Mouse (Mus musculus): Measurements from ENCODE around the gene Rasal3. TPM values are rescaled to one million over a fixed set of nuclear protein-coding genes. Genes with fewer than 3 reads are reported as not detected.
A peak's percentile ranks its signal among the peaks of the same experiment; 100 is the strongest.

Rasal3 gene
- polyA plus RNA-seq, 1 experiment from 2014 or later = 0.50 TPM

DNA sequence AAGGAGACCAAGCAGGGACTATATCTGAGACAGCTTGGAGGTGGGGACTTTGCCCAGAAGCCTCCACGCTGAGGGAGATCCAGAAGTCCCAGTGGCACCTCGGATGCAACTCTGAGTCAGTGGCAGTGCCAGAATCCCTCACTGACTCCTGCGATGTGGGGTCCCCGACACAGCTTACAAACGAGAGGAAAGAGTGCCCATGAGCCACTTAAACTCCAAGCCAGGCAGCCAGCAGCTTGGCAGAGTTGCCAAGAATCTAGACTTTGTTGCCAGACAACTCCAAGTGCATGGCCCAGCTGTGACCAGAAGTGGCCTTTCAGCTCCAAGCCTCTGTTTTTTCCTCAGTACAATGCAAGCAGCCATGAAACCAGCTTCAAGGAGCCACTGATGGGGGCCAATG lies 19.7 kb downstream of the Rasal3 start:
- H3K4me2 ChIP-seq (ENCODE audit: low read length) = no peak overlapping the region
- WGBS = 87% methylated on average over 5 of the region's 5 CpGs
- no peak overlapping the region for H3K9ac ChIP-seq (replicated peaks; ENCODE audit: low read length)
- no peak overlapping the region for H3K27ac ChIP-seq (replicated peaks; ENCODE audit: low read depth, low read length)
- H3K4me1 ChIP-seq (ENCODE audit: control insufficient read depth, insufficient read depth, low read length) = peaks cover 13% of the 10 kb centered on the region
- no peaks in the 10 kb centered on the region for H3K9me3 ChIP-seq (ENCODE audit: control insufficient read depth, low read length)
- DNase-seq = no peak
- no peak for ATAC-seq (ENCODE audit: low FRiP score, low TSS enrichment)
- no peak overlapping the region for H3K4me3 ChIP-seq (replicated peaks; ENCODE audit: low read depth, low read length)
- H3K36me3 ChIP-seq (ENCODE audit: control insufficient read depth, insufficient read depth, low read length) = peaks cover 49% of the 10 kb centered on the region
- no peaks in the 10 kb centered on the region for H3K27me3 ChIP-seq (ENCODE audit: control insufficient read depth, insufficient read depth, low read length)

DNA sequence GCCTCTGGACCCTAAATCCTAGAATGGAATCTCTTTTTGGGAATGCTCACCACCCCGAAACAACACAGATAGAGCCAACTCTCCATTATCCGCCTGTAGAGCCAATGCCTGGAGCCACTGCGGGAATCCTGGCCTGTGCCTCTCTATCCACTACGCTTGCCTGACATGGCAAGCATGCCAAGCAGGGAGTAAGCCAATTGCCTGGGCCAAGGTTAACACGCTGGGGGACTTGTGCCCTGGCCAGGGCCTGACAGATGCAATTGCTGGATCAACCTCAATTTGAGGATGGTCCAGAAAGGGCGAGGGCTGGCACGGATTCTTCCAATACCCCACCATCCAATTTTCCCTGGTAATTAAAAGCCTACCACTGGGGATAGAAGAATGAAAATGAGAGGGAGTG lies 20.8 kb downstream of the Rasal3 start:
- ATAC-seq (ENCODE audit: low FRiP score, low TSS enrichment) (no peak), DNase-seq (peak; percentile 20)
- peaks cover 6% of the 10 kb centered on the region for H3K4me1 ChIP-seq (ENCODE audit: control insufficient read depth, insufficient read depth, low read length)
- 87% methylated on average over 7 of the region's 7 CpGs for WGBS
- H3K9me3 ChIP-seq (ENCODE audit: control insufficient read depth, low read length) = no peaks in the 10 kb centered on the region
- no peak overlapping the region for H3K4me3 ChIP-seq (replicated peaks; ENCODE audit: low read depth, low read length)
- H3K9ac ChIP-seq (replicated peaks; ENCODE audit: low read length) = no peak overlapping the region
- H3K4me2 ChIP-seq (ENCODE audit: low read length) = no peak overlapping the region
- H3K27me3 ChIP-seq (ENCODE audit: control insufficient read depth, insufficient read depth, low read length) = no peaks in the 10 kb centered on the region
- peaks cover 58% of the 10 kb centered on the region for H3K36me3 ChIP-seq (ENCODE audit: control insufficient read depth, insufficient read depth, low read length)
- no peak overlapping the region for H3K27ac ChIP-seq (replicated peaks; ENCODE audit: low read depth, low read length)

DNA sequence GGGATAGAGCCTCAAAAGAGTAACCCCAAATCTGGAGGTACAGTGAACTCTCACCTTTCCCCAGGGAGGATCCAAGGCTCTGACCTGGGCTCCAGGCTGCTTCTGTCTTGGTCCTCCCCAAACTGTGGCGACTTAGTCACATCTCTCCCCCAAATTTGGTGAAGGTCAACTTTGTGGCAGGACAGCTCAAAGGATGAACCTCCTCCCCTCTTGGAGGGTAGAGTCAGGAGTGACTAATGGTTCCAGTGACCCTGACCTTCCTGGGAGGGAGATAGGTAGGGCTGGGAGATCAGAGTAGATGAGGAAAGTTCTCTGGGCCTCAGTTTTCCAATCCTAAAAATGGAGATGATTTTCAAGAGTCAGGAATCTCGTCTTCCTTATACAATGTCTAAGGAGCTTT lies 24.6 kb downstream of the Rasal3 start:
- ATAC-seq (ENCODE audit: low FRiP score, low TSS enrichment) (no peak), DNase-seq (no peak)
- WGBS = 72% methylated on average over 2 of the region's 2 CpGs
- H3K4me2 ChIP-seq (ENCODE audit: low read length) = no peak overlapping the region
- no peak overlapping the region for H3K4me3 ChIP-seq (replicated peaks; ENCODE audit: low read depth, low read length)
- H3K36me3 ChIP-seq (ENCODE audit: control insufficient read depth, insufficient read depth, low read length) = peaks cover 44% of the 10 kb centered on the region
- H3K27me3 ChIP-seq (ENCODE audit: control insufficient read depth, insufficient read depth, low read length) = no peaks in the 10 kb centered on the region
- H3K9ac ChIP-seq (replicated peaks; ENCODE audit: low read length) = no peak overlapping the region
- H3K4me1 ChIP-seq (ENCODE audit: control insufficient read depth, insufficient read depth, low read length) = no peaks in the 10 kb centered on the region
- H3K27ac ChIP-seq (replicated peaks; ENCODE audit: low read depth, low read length) = no peak overlapping the region
- no peaks in the 10 kb centered on the region for H3K9me3 ChIP-seq (ENCODE audit: control insufficient read depth, low read length)

DNA sequence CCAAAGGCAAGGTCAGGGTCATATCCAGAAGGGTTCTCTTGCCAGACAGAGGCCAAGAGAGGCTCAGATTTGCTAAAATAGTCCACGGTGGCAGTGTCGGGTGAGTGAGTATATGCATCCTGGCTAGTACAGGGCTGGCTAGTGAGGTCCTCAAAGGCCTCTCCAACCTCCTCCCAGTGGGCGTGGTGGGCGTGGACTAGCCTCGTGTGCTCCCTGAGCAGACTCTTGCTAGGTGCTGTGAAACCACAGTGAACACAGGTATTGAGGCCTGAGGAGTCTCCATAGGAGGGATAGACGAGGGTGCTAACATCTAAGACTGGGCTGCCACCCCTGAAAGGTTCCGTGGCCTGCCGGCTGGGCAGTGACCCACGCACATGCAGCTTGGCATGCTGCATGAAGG lies 26.2 kb downstream of the Rasal3 start:
- H3K27ac ChIP-seq (replicated peaks; ENCODE audit: low read depth, low read length) = no peak overlapping the region
- DNase-seq (no peak), ATAC-seq (ENCODE audit: low FRiP score, low TSS enrichment) (no peak)
- 85% methylated on average over 9 of the region's 9 CpGs for WGBS
- no peak overlapping the region for H3K9ac ChIP-seq (replicated peaks; ENCODE audit: low read length)
- no peaks in the 10 kb centered on the region for H3K4me1 ChIP-seq (ENCODE audit: control insufficient read depth, insufficient read depth, low read length)
- peaks cover 32% of the 10 kb centered on the region for H3K36me3 ChIP-seq (ENCODE audit: control insufficient read depth, insufficient read depth, low read length)
- H3K4me3 ChIP-seq (replicated peaks; ENCODE audit: low read depth, low read length) = no peak overlapping the region
- H3K4me2 ChIP-seq (ENCODE audit: low read length) = no peak overlapping the region
- H3K9me3 ChIP-seq (ENCODE audit: control insufficient read depth, low read length) = no peaks in the 10 kb centered on the region
- H3K27me3 ChIP-seq (ENCODE audit: control insufficient read depth, insufficient read depth, low read length) = no peaks in the 10 kb centered on the region

DNA sequence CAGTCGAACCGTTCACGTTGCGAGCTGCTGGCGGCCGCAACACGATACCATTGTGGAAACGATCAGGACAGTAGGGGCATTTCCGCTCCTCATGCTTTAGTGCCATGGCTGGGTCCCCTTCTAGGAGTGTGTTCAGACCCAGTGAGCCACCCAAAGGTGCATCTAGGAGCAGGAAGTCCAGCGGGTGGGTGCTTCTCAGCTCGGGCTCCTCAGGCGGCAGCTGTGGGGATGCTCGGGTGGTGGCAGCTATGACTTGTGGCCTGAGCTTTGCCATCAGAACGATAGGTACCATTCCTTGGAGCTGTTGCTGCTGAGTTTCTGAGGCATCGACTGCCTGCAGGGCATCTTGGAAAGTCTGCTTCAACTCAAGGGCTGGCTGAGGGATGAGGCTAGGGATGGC lies 26.9 kb downstream of the Rasal3 start:
- DNase-seq = no peak
- Histone ChIP-seq H3K4me3 (replicated peaks; ENCODE audit: low read depth, low read length) (no peak overlapping the region), H3K4me1 (ENCODE audit: control insufficient read depth, insufficient read depth, low read length) (no peaks in the 10 kb centered on the region), H3K4me2 (ENCODE audit: low read length) (no peak overlapping the region), H3K9ac (replicated peaks; ENCODE audit: low read length) (no peak overlapping the region), H3K9me3 (ENCODE audit: control insufficient read depth, low read length) (no peaks in the 10 kb centered on the region), H3K27ac (replicated peaks; ENCODE audit: low read depth, low read length) (no peak overlapping the region), H3K27me3 (ENCODE audit: control insufficient read depth, insufficient read depth, low read length) (no peaks in the 10 kb centered on the region), H3K36me3 (ENCODE audit: control insufficient read depth, insufficient read depth, low read length) (peaks cover 32% of the 10 kb centered on the region)
- no peak for ATAC-seq (ENCODE audit: low FRiP score, low TSS enrichment)
- 92% methylated on average over 15 of the region's 15 CpGs for WGBS

DNA sequence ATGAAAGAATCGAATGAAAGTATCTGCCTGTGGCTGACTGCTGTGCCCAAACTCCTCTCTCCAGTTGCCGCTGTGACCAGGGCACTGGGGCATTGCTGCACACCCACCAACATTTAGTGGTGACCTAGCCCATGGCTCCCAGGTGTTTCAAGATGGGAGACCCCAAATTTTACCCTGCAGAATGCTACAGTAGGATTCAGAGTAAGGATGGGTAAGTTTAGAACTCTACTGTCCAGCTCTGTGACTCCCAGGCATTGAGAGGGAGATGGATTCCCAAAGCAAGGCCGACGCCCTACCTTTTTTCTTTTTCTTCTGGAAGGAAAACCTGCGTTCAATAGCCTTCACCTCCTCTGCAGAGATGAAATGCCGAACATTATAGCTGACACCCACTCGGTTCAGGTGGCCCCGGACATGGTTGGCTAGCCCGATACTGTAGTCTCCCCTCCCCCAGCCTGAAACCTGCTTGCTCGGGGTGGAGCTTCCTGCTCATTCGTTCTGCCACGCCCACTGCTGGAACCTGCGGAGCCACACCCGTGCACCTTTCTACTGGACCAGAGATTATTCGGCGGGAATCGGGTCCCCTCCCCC lies 34.3 kb downstream of the Rasal3 start:
- 18% methylated on average over 12 of the region's 17 CpGs for WGBS
- Histone ChIP-seq H3K36me3 (ENCODE audit: control insufficient read depth, insufficient read depth, low read length) (peaks cover 12% of the 10 kb centered on the region), H3K9me3 (ENCODE audit: control insufficient read depth, low read length) (no peaks in the 10 kb centered on the region), H3K4me1 (ENCODE audit: control insufficient read depth, insufficient read depth, low read length) (peaks cover 4% of the 10 kb centered on the region; the same call in 1 of the 2 replicates), H3K27me3 (ENCODE audit: control insufficient read depth, insufficient read depth, low read length) (no peaks in the 10 kb centered on the region), H3K4me2 (ENCODE audit: low read length) (peak overlapping the region; percentile 35), H3K4me3 (replicated peaks; ENCODE audit: low read depth, low read length) (no peak overlapping the region; the same call in 1 of the 2 replicates), H3K9ac (replicated peaks; ENCODE audit: low read length) (no peak overlapping the region), H3K27ac (replicated peaks; ENCODE audit: low read depth, low read length) (no peak overlapping the region)
- ATAC-seq (ENCODE audit: low FRiP score, low TSS enrichment) (no peak), DNase-seq (no peak)

DNA sequence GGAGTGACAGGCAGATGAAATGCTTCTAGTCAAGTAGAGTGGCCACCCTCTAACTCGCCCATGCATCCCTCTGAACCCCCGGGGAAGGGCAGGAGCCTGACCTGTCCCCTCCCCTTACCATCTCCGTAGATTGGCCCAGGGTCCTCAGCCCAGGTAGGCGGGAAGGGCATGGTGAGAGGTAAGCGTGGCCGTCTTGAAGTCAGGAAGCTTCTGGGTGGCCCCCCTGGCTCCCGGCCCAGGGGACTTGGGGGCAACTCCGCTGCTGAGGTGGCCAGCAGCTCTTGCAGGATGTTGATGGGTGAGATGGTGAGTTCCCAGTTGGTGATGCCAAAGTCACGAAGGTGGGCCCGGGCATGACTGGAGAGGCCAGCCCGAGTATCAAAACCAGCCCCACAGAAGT lies 35.7 kb downstream of the Rasal3 start:
- H3K27me3 ChIP-seq (ENCODE audit: control insufficient read depth, insufficient read depth, low read length) = no peaks in the 10 kb centered on the region
- ATAC-seq (ENCODE audit: low FRiP score, low TSS enrichment) = no peak

DNA sequence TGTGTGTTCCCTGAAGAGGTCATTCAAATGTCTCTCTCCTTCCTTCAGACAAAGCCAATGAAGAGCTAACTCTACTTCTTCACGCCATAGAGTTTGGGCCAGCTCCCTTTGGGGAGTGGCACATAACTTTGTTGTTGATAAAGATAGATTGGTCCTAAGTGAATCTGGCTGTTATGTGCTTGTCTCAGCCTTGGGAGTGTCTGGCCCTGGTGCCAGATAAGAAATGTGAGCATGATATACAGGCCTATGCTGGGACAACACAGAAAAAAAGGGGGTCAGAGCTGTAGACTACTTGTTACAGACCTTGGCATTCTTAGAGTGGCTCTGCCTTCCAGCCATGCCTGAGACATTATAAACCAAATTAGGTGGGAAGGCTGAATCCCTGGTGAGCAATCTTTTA lies 38.1 kb downstream of the Rasal3 start:
- Histone ChIP-seq H3K9ac (replicated peaks; ENCODE audit: low read length) (no peak overlapping the region), H3K27me3 (ENCODE audit: control insufficient read depth, insufficient read depth, low read length) (no peaks in the 10 kb centered on the region), H3K4me3 (replicated peaks; ENCODE audit: low read depth, low read length) (no peak overlapping the region), H3K9me3 (ENCODE audit: control insufficient read depth, low read length) (no peaks in the 10 kb centered on the region), H3K4me1 (ENCODE audit: control insufficient read depth, insufficient read depth, low read length) (peaks cover 14% of the 10 kb centered on the region), H3K36me3 (ENCODE audit: control insufficient read depth, insufficient read depth, low read length) (peaks cover 36% of the 10 kb centered on the region), H3K4me2 (ENCODE audit: low read length) (no peak overlapping the region), H3K27ac (replicated peaks; ENCODE audit: low read depth, low read length) (no peak overlapping the region)
- ATAC-seq (ENCODE audit: low FRiP score, low TSS enrichment) (no peak), DNase-seq (no peak)
- WGBS = 86% methylated on average over 1 of the region's 1 CpGs

More for the DNA sequence above, 35.7 kb downstream of the Rasal3 start:
- Histone ChIP-seq H3K4me3 (replicated peaks; ENCODE audit: low read depth, low read length) (no peak overlapping the region), H3K27ac (replicated peaks; ENCODE audit: low read depth, low read length) (no peak overlapping the region), H3K9ac (replicated peaks; ENCODE audit: low read length) (no peak overlapping the region), H3K36me3 (ENCODE audit: control insufficient read depth, insufficient read depth, low read length) (peaks cover 13% of the 10 kb centered on the region), H3K4me1 (ENCODE audit: control insufficient read depth, insufficient read depth, low read length) (peaks cover 12% of the 10 kb centered on the region), H3K9me3 (ENCODE audit: control insufficient read depth, low read length) (no peaks in the 10 kb centered on the region), H3K4me2 (ENCODE audit: low read length) (no peak overlapping the region)
- no peak for DNase-seq
- 91% methylated on average over 11 of the region's 11 CpGs for WGBS

DNA sequence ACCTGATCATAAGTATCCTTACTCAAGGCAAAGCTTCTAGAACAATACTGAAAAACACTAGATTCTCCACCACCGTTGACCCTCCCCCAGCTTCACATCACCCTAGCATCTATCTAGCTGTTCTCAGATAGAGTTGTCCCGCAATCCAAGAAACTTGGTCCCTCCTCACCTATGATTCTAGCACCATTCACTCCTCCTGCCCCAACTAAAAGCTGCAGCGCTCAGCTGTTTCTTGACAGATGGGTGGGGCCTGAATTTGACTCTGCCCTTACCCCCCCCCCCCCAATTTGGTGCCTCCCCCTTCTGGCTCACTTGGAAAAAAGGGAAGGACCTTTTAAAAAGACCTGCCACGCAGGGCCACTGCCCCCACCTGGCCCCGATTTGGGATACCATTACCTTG lies 38.5 kb downstream of the Rasal3 start:
- peak overlapping the region; percentile 92 for H3K4me3 ChIP-seq (replicated peaks; ENCODE audit: low read depth, low read length)
- peak; percentile 28; the same call in 1 of the 2 replicates for ATAC-seq (ENCODE audit: low FRiP score, low TSS enrichment)
- peaks cover 14% of the 10 kb centered on the region for H3K4me1 ChIP-seq (ENCODE audit: control insufficient read depth, insufficient read depth, low read length)
- peak overlapping the region; percentile 87 for H3K4me2 ChIP-seq (ENCODE audit: low read length)
- peak overlapping the region; percentile 86 for H3K27ac ChIP-seq (replicated peaks; ENCODE audit: low read depth, low read length)
- H3K9me3 ChIP-seq (ENCODE audit: control insufficient read depth, low read length) = no peaks in the 10 kb centered on the region
- H3K9ac ChIP-seq (replicated peaks; ENCODE audit: low read length) = peak overlapping the region; percentile 99
- no peaks in the 10 kb centered on the region for H3K27me3 ChIP-seq (ENCODE audit: control insufficient read depth, insufficient read depth, low read length)
- peaks cover 40% of the 10 kb centered on the region for H3K36me3 ChIP-seq (ENCODE audit: control insufficient read depth, insufficient read depth, low read length)
- no peak for DNase-seq
- 73% methylated on average over 5 of the region's 5 CpGs for WGBS

Measured in midbrain, embryonic 14.5 days (tissue).